Mouse (Mus musculus) T-helper 1 cell (primary cell): ENCODE data around the gene Alkbh7.

Experiments used
- in situ Hi-C: fragments of 300-600 bp; cut with MboI, MseI; formaldehyde crosslinking; loops from one replicate; pipeline ENCODE4 v1.15.1; 2025; ENCODE audit warnings: high pct_unique_total_duplicates

The Alkbh7 gene

GRCm38 (mm10) chr17:57029691-57030090 lies 32.6 kb downstream of the Alkbh7 start:
- in situ Hi-C loops = loop anchor here (25.0 kb wide), 1 partner anchor 1317 kb away; the partner anchor contains the start of gene Pot1b

GRCm38 (mm10) chr17:57030931-57031660 lies 34.0 kb downstream of the Alkbh7 start, which contains the start of gene Khsrp:
TSS of gene Khsrp (minus strand) at chr17:57031522.
- in situ Hi-C loops = loop anchor here (25.0 kb wide), 1 partner anchor 1319 kb away; the partner anchor contains the start of gene Pot1b

GRCm38 (mm10) chr17:57031661-57032420 lies 34.7 kb downstream of the Alkbh7 start:
- in situ Hi-C loops = loop anchor here (25.0 kb wide), 1 partner anchor 1320 kb away; the partner anchor contains the start of gene Pot1b

GRCm38 (mm10) chr17:57032854-57033253 lies 35.7 kb downstream of the Alkbh7 start:
- in situ Hi-C loops = loop anchor here (25.0 kb wide), 1 partner anchor 1321 kb away; the partner anchor contains the start of gene Pot1b

- in situ Hi-C loops = loop anchor here (25.0 kb wide), 1 partner anchor 1327 kb away; the partner anchor contains the start of gene Pot1b
Observed at GRCm38 (mm10) chr17:57038978-57039377, 41.8 kb downstream of the Alkbh7 start.

GRCm38 (mm10) chr17:57041554-57041953 lies 44.4 kb downstream of the Alkbh7 start, which contains the start of gene Slc25a41:
TSS of gene Slc25a41 (minus strand) at chr17:57041654.
- in situ Hi-C loops = loop anchor here (25.0 kb wide), 1 partner anchor 1329 kb away; the partner anchor contains the start of gene Pot1b

GRCm38 (mm10) chr17:57047406-57047805 lies 50.3 kb downstream of the Alkbh7 start:
- in situ Hi-C loops = loop anchor here (25.0 kb wide), 1 partner anchor 1335 kb away; the partner anchor contains the start of gene Pot1b

- in situ Hi-C loops = loop anchor here (25.0 kb wide), 1 partner anchor 1337 kb away; the partner anchor contains the start of gene Pot1b
Observed at GRCm38 (mm10) chr17:57048816-57049215, 51.7 kb downstream of the Alkbh7 start.
